Mouse (Mus musculus) bone marrow macrophage, adult 2 months (primary cell): ENCODE results near the gene Per1.

Source experiments
- CTCF ChIP-seq: IDR thresholded peaks from 2 replicates; pipeline ENCODE4 v1.5.1; 2012; ENCODE audit warnings: low read depth, mild to moderate bottlenecking, low read length, moderate library complexity
- POLR2A ChIP-seq: IDR thresholded peaks from 2 replicates; pipeline ENCODE4 v1.6.1; 2012; ENCODE audit warnings: mild to moderate bottlenecking, low read depth, low read length, borderline replicate concordance

GRCm38 (mm10) chr11:69122336-69122951, 27.4 kb downstream of the Per1 start, which contains the start of gene 9130213A22Rik:
- TF ChIP-seq POLR2A (no peak), CTCF (no peak)
